Mouse (Mus musculus) c-Kit-positive CD71-negative TER-119-negative erythroid progenitor cells, embryonic 14.5 days (primary cell): Measurements from ENCODE around the gene Psat1.

Experiments used
- DNase-seq: peaks from one replicate; pipeline ENCODE4 v3.0.0-alpha.2; 2013; ENCODE audit warnings: low read depth

Psat1 gene

DNA sequence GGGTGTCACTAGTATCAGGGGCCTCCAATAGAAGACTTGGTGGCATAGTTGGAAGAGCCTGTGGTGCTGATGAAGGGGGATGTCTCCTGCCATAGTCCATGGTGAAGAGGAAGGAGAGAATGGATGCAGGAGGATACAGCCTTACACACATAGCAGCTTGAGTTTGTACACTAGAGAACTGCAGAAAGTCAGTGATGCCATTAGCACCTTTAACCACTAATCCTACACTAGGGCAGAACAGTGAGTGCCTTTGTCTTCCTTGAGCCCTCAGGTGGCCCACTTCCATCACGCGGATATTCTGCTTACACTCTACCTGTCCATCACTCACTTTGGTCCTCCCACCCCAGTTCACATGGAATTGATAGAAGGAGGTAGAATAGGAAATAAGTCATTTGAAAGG lies 83.0 kb downstream of the Psat1 start:
- no peak for DNase-seq

DNA sequence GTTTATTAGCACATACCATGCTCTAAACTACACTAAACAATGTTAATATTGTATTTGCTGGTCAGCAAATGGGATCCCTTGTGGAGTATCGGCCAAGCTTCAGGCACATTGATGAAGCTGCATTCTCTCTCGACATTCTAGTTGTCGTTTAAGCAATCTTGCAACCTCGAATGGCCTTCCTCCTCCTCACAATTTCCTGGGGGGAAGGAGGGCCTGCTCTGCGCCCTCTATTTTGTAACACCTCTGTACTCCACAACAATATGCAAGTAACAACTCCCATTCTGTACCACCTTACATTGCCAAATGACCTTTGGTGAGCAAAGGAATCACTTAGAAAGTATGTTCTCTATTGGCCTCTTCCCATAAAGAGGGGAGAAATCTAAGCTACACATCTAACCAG lies 91.8 kb downstream of the Psat1 start:
- no peak for DNase-seq
